Mouse (Mus musculus): Measurements from ENCODE around the gene Igsf11. TPM values are rescaled to one million over a fixed set of nuclear protein-coding genes. Genes with fewer than 3 reads are reported as not detected.

Gene Igsf11
- polyA plus RNA-seq, 1 experiment from 2014 or later: 1.6 TPM

DNA sequence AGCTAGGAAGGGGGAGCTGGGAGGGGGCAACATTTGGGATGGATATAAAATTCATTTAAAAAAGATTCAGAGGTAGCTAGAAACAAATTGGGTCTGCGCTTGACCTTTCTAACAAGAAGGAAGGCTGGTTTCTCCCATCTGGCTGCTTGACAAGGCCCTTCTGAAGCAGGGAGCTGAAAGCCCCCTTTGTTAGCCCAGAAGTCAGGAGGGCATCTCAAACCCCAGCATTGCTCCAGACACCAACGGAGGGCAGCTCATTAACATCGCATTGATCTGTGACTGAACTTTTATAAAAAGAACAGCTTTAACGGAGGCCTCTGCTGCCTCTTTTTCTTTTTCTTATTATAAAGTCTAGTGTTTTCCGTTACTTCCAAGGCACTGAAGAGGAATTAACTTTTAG, 151.9 kb downstream of the Igsf11 start:
- no peak overlapping the region for H3K9ac ChIP-seq (ENCODE audit: low read depth, low read length)
- no peaks in the 10 kb centered on the region for H3K36me3 ChIP-seq (ENCODE audit: control insufficient read depth, insufficient read depth)
- H3K4me3 ChIP-seq (ENCODE audit: low read depth, low read length): no peak overlapping the region
- H3K27me3 ChIP-seq (replicated peaks; ENCODE audit: control insufficient read depth, insufficient read depth, low read length): no peaks in the 10 kb centered on the region
- H3K27ac ChIP-seq (ENCODE audit: low read depth, low read length): no peak overlapping the region
- no peaks in the 10 kb centered on the region for H3K9me3 ChIP-seq (ENCODE audit: control insufficient read depth)
- 71% methylated on average over 5 of the region's 5 CpGs for WGBS
- no peak for TF ChIP-seq CTCF (IDR thresholded peaks at IDR 0.05; ENCODE audit: low read depth)
- H3K4me1 ChIP-seq (replicated peaks; ENCODE audit: control insufficient read depth, insufficient read depth, low read length): no peaks in the 10 kb centered on the region
- no peak overlapping the region for H3K4me2 ChIP-seq (replicated peaks; ENCODE audit: low read depth)
- no peak for ATAC-seq

DNA sequence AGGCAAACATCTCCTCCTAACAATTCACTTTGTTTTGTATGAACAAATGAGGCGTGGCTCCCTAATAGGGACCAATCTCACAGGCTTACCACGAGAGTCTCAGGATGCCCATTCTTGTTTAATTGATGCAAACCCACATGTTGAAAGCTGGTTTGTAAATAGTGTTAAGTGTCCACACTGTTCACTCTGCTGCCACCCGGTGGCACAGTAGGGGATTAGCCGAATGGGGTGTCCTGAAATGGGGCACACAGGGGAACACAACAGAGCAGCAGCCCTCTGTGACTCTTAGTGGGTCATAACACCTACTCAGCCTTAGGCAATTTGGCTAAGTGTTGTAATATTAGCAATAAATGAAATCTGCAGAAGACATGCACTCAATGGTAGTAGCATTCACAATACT, 156.4 kb downstream of the Igsf11 start:
- peak; percentile 86 for TF ChIP-seq CTCF (IDR thresholded peaks at IDR 0.05; ENCODE audit: low read depth)
- Histone ChIP-seq H3K27ac (ENCODE audit: low read depth, low read length) (no peak overlapping the region), H3K9me3 (ENCODE audit: control insufficient read depth) (no peaks in the 10 kb centered on the region), H3K9ac (ENCODE audit: low read depth, low read length) (no peak overlapping the region), H3K27me3 (replicated peaks; ENCODE audit: control insufficient read depth, insufficient read depth, low read length) (no peaks in the 10 kb centered on the region), H3K36me3 (ENCODE audit: control insufficient read depth, insufficient read depth) (no peaks in the 10 kb centered on the region), H3K4me2 (replicated peaks; ENCODE audit: low read depth) (no peak overlapping the region), H3K4me3 (ENCODE audit: low read depth, low read length) (no peak overlapping the region), H3K4me1 (replicated peaks; ENCODE audit: control insufficient read depth, insufficient read depth, low read length) (no peaks in the 10 kb centered on the region)
- ATAC-seq: no peak
- 4% methylated on average over 4 of the region's 4 CpGs for WGBS

DNA sequence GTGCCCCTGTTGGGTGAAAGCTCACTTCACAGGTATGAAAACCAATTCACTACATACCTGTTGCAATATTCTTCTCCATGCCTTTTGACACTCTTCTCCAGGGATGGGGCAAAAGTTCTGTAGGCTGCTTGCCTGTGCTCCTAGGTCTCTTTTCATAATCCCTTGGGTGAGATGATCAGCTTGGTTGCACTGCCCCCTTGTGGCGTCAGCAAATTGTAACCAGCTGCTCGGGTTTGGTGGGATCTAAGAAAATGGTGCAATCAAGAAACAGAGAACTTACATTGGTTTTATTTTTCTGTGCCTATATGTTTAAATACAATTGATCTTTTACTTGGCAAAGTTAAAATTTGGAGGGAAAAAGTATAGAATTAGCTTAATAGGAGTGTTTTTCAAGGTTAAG, 160.5 kb downstream of the Igsf11 start:
- Histone ChIP-seq H3K27me3 (replicated peaks; ENCODE audit: control insufficient read depth, insufficient read depth, low read length) (no peaks in the 10 kb centered on the region), H3K36me3 (ENCODE audit: control insufficient read depth, insufficient read depth) (no peaks in the 10 kb centered on the region), H3K4me2 (replicated peaks; ENCODE audit: low read depth) (no peak overlapping the region), H3K9me3 (ENCODE audit: control insufficient read depth) (no peaks in the 10 kb centered on the region), H3K9ac (ENCODE audit: low read depth, low read length) (no peak overlapping the region), H3K4me3 (ENCODE audit: low read depth, low read length) (no peak overlapping the region), H3K4me1 (replicated peaks; ENCODE audit: control insufficient read depth, insufficient read depth, low read length) (no peaks in the 10 kb centered on the region), H3K27ac (ENCODE audit: low read depth, low read length) (no peak overlapping the region)
- peak; percentile 88 for TF ChIP-seq CTCF (IDR thresholded peaks at IDR 0.05; ENCODE audit: low read depth)
- 0% methylated on average over 2 of the region's 2 CpGs for WGBS
- no peak for ATAC-seq

DNA sequence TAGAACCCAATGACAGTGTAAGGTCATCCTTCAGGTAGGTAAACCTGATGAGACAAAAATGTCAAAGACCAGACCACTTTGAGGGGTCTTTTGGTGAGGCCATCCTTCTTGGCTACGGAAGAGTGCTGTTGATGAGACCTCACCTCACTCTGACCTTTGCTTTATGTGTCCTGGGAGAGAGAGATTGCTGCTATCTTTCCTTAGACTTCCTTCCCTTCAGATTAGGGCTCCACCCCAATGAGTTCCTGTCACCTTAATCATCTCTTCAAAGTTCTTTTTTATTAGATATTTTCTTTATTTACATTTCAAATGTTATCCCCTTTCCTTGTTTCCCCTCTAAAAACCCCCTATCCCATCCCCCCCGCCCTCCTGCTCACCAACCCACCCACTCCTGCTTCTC, 161.3 kb downstream of the Igsf11 start:
- H3K27me3 ChIP-seq (replicated peaks; ENCODE audit: control insufficient read depth, insufficient read depth, low read length): no peaks in the 10 kb centered on the region
- H3K4me3 ChIP-seq (ENCODE audit: low read depth, low read length): no peak overlapping the region
- H3K9me3 ChIP-seq (ENCODE audit: control insufficient read depth): no peaks in the 10 kb centered on the region
- H3K36me3 ChIP-seq (ENCODE audit: control insufficient read depth, insufficient read depth): no peaks in the 10 kb centered on the region
- no peak overlapping the region for H3K4me2 ChIP-seq (replicated peaks; ENCODE audit: low read depth)
- 59% methylated on average over 2 of the region's 2 CpGs for WGBS
- no peak overlapping the region for H3K9ac ChIP-seq (ENCODE audit: low read depth, low read length)
- no peak for TF ChIP-seq CTCF (IDR thresholded peaks at IDR 0.05; ENCODE audit: low read depth)
- no peak for ATAC-seq
- H3K27ac ChIP-seq (ENCODE audit: low read depth, low read length): no peak overlapping the region
- no peaks in the 10 kb centered on the region for H3K4me1 ChIP-seq (replicated peaks; ENCODE audit: control insufficient read depth, insufficient read depth, low read length)

DNA sequence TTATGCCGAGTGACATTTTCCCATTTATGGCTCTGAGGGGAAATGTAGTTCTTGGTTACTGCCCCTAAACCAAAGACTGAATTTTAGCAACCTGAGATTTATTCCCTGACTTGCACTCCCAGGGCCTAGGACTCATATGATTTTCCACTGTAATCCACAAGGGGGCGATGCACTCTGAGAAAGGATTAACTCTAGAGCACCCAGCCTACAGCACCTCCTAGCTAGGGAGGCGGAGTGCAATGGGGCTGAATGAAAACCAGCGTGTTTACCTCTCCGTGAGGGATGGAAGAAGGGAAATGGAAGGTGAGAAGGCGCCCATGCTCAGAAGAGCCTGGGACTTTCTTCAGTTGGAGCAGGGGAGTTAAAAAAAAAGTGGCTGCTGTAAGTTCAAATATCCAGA, 163.6 kb downstream of the Igsf11 start:
- Histone ChIP-seq H3K27ac (ENCODE audit: low read depth, low read length) (no peak overlapping the region), H3K9ac (ENCODE audit: low read depth, low read length) (no peak overlapping the region), H3K9me3 (ENCODE audit: control insufficient read depth) (no peaks in the 10 kb centered on the region), H3K27me3 (replicated peaks; ENCODE audit: control insufficient read depth, insufficient read depth, low read length) (no peaks in the 10 kb centered on the region), H3K36me3 (ENCODE audit: control insufficient read depth, insufficient read depth) (no peaks in the 10 kb centered on the region), H3K4me1 (replicated peaks; ENCODE audit: control insufficient read depth, insufficient read depth, low read length) (no peaks in the 10 kb centered on the region), H3K4me2 (replicated peaks; ENCODE audit: low read depth) (no peak overlapping the region), H3K4me3 (ENCODE audit: low read depth, low read length) (no peak overlapping the region)
- ATAC-seq: no peak
- peak; percentile 74 for TF ChIP-seq CTCF (IDR thresholded peaks at IDR 0.05; ENCODE audit: low read depth)
- WGBS: 29% methylated on average over 6 of the region's 6 CpGs

DNA sequence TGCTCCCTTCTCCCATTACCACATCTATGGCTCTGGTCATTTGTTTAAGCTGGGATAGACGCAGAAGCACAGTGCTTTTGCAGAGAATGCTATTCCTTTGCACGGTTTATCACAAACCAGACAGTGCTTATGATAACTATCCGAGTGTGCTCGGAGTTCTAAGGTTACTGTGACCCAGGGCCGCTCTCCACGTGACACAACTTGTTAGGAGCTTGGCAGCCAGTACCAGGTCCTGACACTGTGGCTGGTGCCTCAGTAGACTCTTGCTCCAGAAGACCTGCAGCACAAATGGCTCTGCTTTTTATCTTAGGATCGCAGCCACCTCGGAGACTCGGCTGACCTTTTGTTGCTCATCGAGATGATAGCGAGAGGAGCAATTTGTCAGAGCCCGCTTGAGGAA, 164.5 kb downstream of the Igsf11 start:
- Histone ChIP-seq H3K9me3 (ENCODE audit: control insufficient read depth) (no peaks in the 10 kb centered on the region), H3K4me2 (replicated peaks; ENCODE audit: low read depth) (no peak overlapping the region), H3K27me3 (replicated peaks; ENCODE audit: control insufficient read depth, insufficient read depth, low read length) (no peaks in the 10 kb centered on the region), H3K4me3 (ENCODE audit: low read depth, low read length) (no peak overlapping the region), H3K4me1 (replicated peaks; ENCODE audit: control insufficient read depth, insufficient read depth, low read length) (no peaks in the 10 kb centered on the region), H3K27ac (ENCODE audit: low read depth, low read length) (no peak overlapping the region), H3K9ac (ENCODE audit: low read depth, low read length) (no peak overlapping the region), H3K36me3 (ENCODE audit: control insufficient read depth, insufficient read depth) (no peaks in the 10 kb centered on the region)
- ATAC-seq: no peak
- no peak for TF ChIP-seq CTCF (IDR thresholded peaks at IDR 0.05; ENCODE audit: low read depth)
- 48% methylated on average over 12 of the region's 12 CpGs for WGBS

DNA sequence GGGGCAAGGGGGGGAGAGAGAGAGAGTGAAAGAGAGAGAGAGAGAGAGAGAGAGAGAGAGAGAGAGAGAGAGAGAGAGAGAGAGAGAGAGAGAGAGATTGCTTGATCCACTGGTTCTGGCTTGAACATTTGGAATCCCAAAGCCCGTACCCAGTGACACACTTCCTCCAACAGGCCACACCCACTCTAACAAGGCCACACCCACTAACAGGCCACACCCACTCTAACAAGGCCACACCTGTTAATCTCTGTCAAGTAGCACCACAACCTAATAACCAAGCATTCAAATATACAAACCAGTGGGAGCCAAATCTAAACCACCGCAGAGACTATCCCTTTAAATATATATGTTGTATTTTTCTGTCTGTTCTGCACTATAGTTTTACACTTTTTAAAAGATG, 166.4 kb downstream of the Igsf11 start:
- Histone ChIP-seq H3K4me1 (replicated peaks; ENCODE audit: control insufficient read depth, insufficient read depth, low read length) (no peaks in the 10 kb centered on the region), H3K9me3 (ENCODE audit: control insufficient read depth) (no peaks in the 10 kb centered on the region), H3K27me3 (replicated peaks; ENCODE audit: control insufficient read depth, insufficient read depth, low read length) (no peaks in the 10 kb centered on the region), H3K4me2 (replicated peaks; ENCODE audit: low read depth) (no peak overlapping the region), H3K27ac (ENCODE audit: low read depth, low read length) (no peak overlapping the region), H3K9ac (ENCODE audit: low read depth, low read length) (no peak overlapping the region), H3K4me3 (ENCODE audit: low read depth, low read length) (no peak overlapping the region), H3K36me3 (ENCODE audit: control insufficient read depth, insufficient read depth) (no peaks in the 10 kb centered on the region)
- WGBS: 96% methylated on average over 2 of the region's 2 CpGs
- no peak for ATAC-seq
- no peak for TF ChIP-seq CTCF (IDR thresholded peaks at IDR 0.05; ENCODE audit: low read depth)

Measured in intestine, postnatal 0 days (tissue).